Mouse (Mus musculus) liver, embryonic 14.5 days (tissue): ENCODE data around the gene Mal.

Source experiments
- CTCF ChIP-seq: IDR thresholded peaks from 2 replicates; pipeline ENCODE4 v1.5.1; 2016; ENCODE audit warnings: antibody characterized with exemption, low read depth, control low read depth
- EP300 ChIP-seq: IDR thresholded peaks from 2 replicates; pipeline ENCODE4 v1.6.1; 2016; ENCODE audit warnings: antibody characterized with exemption, low read depth

- TF ChIP-seq CTCF (no peak), EP300 (no peak)
Measured at GRCm38 (mm10) chr2:127588897-127589296, 67.6 kb downstream of the Mal start.
